Mouse (Mus musculus) monocyte, adult 59 days (primary cell): Measurements from ENCODE around the gene Resp18. TPM values are rescaled to one million over a fixed set of nuclear protein-coding genes. Genes with fewer than 3 reads are reported as not detected.

Experiments used
- total RNA-seq, 2 experiments: library from RNA; stranded (reverse); gene quantifications; one replicate each; pipeline ENCODE4 v1.2.4; 2023

Gene Resp18
- total RNA-seq, result not detected

GRCm38 (mm10) chr1:75278228-75278627 is at the start of gene Resp18:
Resp18 (minus strand) TSS chr1:75278415.

DNA sequence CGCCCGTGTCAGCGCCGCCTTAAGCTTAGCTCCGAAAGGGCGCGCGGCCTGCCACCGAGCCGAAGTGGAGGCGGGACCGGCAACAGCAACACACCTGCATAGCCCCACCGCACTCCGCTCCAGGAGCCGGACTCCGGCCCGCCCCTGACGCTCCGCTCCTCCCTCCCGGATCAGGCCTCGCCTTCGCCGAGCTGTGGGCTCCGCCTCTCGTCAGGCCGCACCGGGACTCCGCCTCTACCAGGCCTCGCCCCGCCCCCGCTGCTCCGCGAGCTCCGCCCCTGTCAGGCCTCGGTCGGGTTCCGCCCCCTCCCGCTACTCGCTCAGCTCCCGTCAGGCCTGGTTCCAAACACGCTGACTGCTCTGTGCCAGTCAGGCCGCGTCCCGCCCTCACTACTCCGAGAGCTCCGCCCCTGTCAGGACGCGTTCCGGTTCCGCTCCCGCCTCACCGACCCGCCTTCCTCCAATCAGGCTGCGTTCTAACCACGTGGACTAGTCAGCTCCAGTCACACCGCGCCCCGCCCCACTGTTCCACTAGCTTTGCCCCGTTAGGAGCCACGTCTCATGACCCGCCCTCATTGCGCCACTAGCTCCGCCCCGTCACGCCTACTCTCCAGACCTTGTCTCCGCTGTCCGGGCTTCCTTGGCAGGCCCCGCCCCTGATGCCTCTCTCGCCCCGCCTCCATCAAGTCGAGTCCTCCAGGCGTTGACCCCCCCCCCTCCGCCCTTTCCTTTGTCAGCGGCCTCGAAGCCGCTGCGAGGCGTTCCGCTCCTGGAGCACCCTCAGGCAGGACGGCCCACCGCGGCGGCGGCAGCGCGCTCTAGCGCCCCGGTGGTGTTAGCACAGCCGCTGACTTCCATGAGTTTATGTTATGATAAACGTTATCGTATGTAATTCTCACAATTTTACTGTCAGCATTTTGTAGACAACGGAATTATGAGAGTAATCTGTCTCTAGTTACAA is 39.3 kb upstream of the Resp18 start, which contains the start of gene Dnpep:
Gene Dnpep, minus strand, starts transcription at position 750 of the 961 bp plus-strand sequence.

DNA sequence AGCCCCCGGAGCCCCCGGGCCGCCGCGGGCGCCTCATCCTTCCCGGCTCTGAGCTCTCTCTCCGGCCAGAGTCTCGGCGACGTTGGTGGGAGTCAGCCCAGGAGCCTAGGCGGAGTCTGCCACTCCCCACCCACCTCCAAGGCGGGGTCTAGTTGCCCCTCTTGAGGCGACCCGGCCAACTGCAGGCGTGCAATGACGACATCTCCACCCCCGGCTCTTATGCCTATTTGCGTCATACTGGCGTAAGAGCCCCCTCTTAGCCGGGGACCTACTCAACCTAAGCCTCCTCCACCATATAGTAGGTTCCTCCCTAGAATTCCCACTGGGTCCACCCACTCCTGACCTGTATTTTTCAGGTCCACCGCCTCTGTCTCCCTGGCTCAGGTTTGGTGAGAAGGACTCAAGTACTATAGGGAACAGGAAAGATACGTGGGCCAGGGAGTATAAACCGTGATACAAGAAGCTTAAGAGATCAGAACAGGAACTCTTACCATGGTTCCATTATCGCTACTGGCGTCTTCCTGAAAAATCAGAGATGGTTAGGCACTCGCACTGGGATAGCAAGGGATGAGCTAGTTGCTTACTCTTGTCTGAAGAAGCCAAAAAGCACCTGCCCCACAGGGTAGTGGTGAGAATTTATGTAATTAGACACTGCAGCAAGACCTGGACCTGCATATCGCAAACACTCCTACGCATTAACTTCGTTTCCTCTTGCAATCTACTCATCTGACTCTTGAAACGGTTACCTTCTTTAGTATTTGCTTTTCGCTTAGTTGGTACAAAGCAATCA is 13.9 kb downstream of the Resp18 start, which contains the start of gene Ptprn:
Gene Ptprn, minus strand, starts transcription at position 412 of the 790 bp plus-strand sequence.

GRCm38 (mm10) chr1:75236117-75237050 is 41.8 kb downstream of the Resp18 start, which contains the start of gene Dnajb2:
Dnajb2 (plus strand) TSS chr1:75236406.

GRCm38 (mm10) chr1:75231664-75232152 is 46.5 kb downstream of the Resp18 start, which contains the start of gene A630095N17Rik:
A630095N17Rik (minus strand) TSS chr1:75232102.

Other genes starting within 250 kb of the Resp18 start
- 1 to 10 TPM; 4.4 to 4.8 TPM for gene Nhej1, start 153.2 kb downstream of the Resp18 start, total RNA-seq
- 1 to 10 TPM; 1.2 TPM for gene Slc23a3, start 144.5 kb downstream of the Resp18 start, total RNA-seq
- 100 to 1,000 TPM; 115 to 119 TPM for gene Cnppd1, start 135.7 kb downstream of the Resp18 start, total RNA-seq
- 10 to 100 TPM; 66.3 to 67.3 TPM for gene Retreg2, start 135.6 kb downstream of the Resp18 start, total RNA-seq
- 10 to 100 TPM; 46.1 to 59.1 TPM for gene Zfand2b, start 109.8 kb downstream of the Resp18 start, total RNA-seq
- gene Abcb6, start 98.0 kb downstream of the Resp18 start, total RNA-seq, result 1 to 10 TPM; 3.4 to 4.9 TPM
- 10 to 100 TPM; 20.9 to 22.2 TPM for gene Ankzf1, start 86.3 kb downstream of the Resp18 start, total RNA-seq
- gene Atg9a, start 86.2 kb downstream of the Resp18 start, total RNA-seq, result 10 to 100 TPM; 51.1 to 58.9 TPM
- 10 to 100 TPM; 21.6 to 24.5 TPM for gene Glb1l, start 67.6 kb downstream of the Resp18 start, total RNA-seq
- 10 to 100 TPM; 84.4 to 86.3 TPM for gene Stk16, start 67.6 kb downstream of the Resp18 start, total RNA-seq
- gene Tuba4a, start 58.5 kb downstream of the Resp18 start, total RNA-seq, result 10 to 100 TPM; 66.8 to 88.0 TPM
- gene A630095N17Rik, start 46.3 kb downstream of the Resp18 start, total RNA-seq, result not detected
- 10 to 100 TPM; 16.5 to 20.4 TPM for gene Dnajb2, start 42.0 kb downstream of the Resp18 start, total RNA-seq
- gene Ptprn, start 13.9 kb downstream of the Resp18 start, total RNA-seq, result not detected
- gene Dnpep, start 39.6 kb upstream of the Resp18 start, total RNA-seq, result 10 to 100 TPM; 39.5 to 46.6 TPM
- under 1 TPM in 1 of 2 experiments, not detected in 1; 0.42 TPM for gene Des, start 81.9 kb upstream of the Resp18 start, total RNA-seq
- gene Speg, start 96.9 kb upstream of the Resp18 start, total RNA-seq, result not detected
- 10 to 100 TPM; 70.8 to 74.7 TPM for gene Gmppa, start 157.5 kb upstream of the Resp18 start, total RNA-seq
- gene Asic4, start 172.0 kb upstream of the Resp18 start, total RNA-seq, result not detected
- gene Chpf, start 200.9 kb upstream of the Resp18 start, total RNA-seq, result 1 to 10 TPM; 2.8 to 3.0 TPM
- gene Tmem198, start 201.1 kb upstream of the Resp18 start, total RNA-seq, result under 1 TPM in 1 of 2 experiments, not detected in 1; 0.29 TPM
- not detected for gene Obsl1, start 228.0 kb upstream of the Resp18 start, total RNA-seq
- not detected for gene Inha, start 228.7 kb upstream of the Resp18 start, total RNA-seq
- gene Stk11ip, start 243.1 kb upstream of the Resp18 start, total RNA-seq, result 10 to 100 TPM; 68.5 to 73.7 TPM